Mouse (Mus musculus): ENCODE measurements around the gene Ascc2.

DNA sequence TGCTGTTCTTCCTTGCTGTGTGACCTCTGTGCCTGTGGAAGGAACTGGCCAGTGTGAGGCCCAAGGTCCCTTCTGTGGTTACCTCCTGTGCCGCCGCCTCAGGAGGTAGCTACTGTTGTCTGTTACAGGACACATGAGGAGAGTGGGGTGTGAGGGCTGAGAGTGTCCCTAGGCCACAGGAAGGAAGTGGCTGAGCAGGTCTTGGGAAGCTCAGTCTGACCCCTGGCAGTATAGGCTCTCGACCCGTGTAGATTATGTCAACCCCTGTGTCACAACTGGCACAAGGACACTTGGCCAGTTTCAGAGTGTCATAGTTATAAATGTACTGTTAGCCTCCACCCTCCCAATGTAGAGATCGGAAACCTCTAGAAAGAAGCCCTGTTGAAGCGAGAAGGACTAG, 46.0 kb downstream of the Ascc2 start:
- TF ChIP-seq CTCF (IDR thresholded peaks at IDR 0.05; ENCODE audit: low read depth, low read length) = no peak
- no peak for TF ChIP-seq GATA1 (IDR thresholded peaks at IDR 0.05; ENCODE audit: borderline replicate concordance, low read length)
- TF ChIP-seq POLR2AphosphoS5 (IDR thresholded peaks at IDR 0.05; ENCODE audit: insufficient replicate concordance, low read depth, low read length) = no peak

Data from G1E (cell line).